In the genomic region with DNA sequence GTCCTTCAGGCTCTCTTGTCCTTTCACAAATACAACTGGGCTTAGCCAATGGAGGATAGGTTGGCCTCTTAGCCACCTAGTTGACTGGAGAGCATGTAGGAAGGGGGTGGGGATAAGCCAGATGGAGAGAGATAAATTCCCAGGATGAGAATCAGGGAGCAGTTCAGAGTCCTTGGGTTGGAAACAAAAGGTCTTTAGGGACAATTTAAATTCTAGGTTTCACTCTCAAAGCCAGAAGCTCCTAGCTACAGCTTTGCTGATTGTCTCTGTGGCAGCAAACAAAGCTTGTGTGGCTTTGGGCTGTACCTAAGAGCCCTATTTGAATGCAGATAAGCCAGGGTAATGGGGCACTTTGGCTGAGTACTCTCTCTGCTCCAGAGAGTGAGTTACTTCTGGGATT, we compare ENCODE assay signal across 29 mouse cellular contexts. TPM values are rescaled to one million over a fixed set of nuclear protein-coding genes. Genes with fewer than 3 reads are reported as not detected.
"Had no signal": no experiment of that assay in that cellular context is flagged by ENCODE, and none has a peak within 500 bp of the region (broad histone marks: within the 10 kb centered on the region; RNA-seq: fewer than 3 reads in every experiment).

No protein-coding gene starts in this region.

- ATAC-seq: hindbrain, embryonic 16.5 days; intestine, embryonic 16.5 days; liver, embryonic 12.5 days had no signal

- DNase-seq: gastrocnemius, adult 2 months; gastrocnemius, postnatal 10 days; gastrocnemius, postnatal 25 days; heart, adult 18-20 months; heart, postnatal 10 days; heart, postnatal 4 days; kidney, adult 2 months; kidney, adult 9 months; kidney, postnatal 14 days; kidney, postnatal 36 days; layer of hippocampus, adult 9-11 months; layer of hippocampus, postnatal 36 days; left cerebral cortex, postnatal 4 days had no signal

- H3K4me3 ChIP-seq: gastrocnemius, adult 2 months; heart, embryonic 10.5 days; heart, embryonic 12.5 days; hindbrain, embryonic 10.5 days; hindbrain, embryonic 12.5 days; kidney, embryonic 15.5 days; limb, embryonic 13.5 days; limb, embryonic 15.5 days; liver, embryonic 12.5 days had no signal

- H3K4me2 ChIP-seq: heart, embryonic 12.5 days; hindbrain, embryonic 12.5 days; hindbrain, embryonic 14.5 days; kidney, embryonic 15.5 days; limb, embryonic 13.5 days; limb, embryonic 15.5 days; liver, embryonic 12.5 days had no signal

- H3K9ac ChIP-seq: heart, embryonic 12.5 days; hindbrain, embryonic 12.5 days; hindbrain, embryonic 14.5 days; kidney, embryonic 15.5 days; limb, embryonic 13.5 days; limb, embryonic 15.5 days; liver, embryonic 12.5 days; liver, embryonic 14.5 days had no signal

- H3K9me3 ChIP-seq: heart, embryonic 10.5 days; heart, embryonic 12.5 days; hindbrain, embryonic 10.5 days; hindbrain, embryonic 12.5 days; kidney, embryonic 15.5 days; limb, embryonic 13.5 days; limb, embryonic 15.5 days; liver, embryonic 12.5 days had no signal

- H3K36me3 ChIP-seq: heart, embryonic 10.5 days; heart, embryonic 12.5 days; hindbrain, embryonic 10.5 days; hindbrain, embryonic 12.5 days; kidney, embryonic 15.5 days; limb, embryonic 13.5 days; limb, embryonic 15.5 days; liver, embryonic 12.5 days had no signal

- H3K4me1 ChIP-seq: kidney, embryonic 15.5 days; liver, embryonic 12.5 days had no signal

- H3K27ac ChIP-seq: gastrocnemius, adult 2 months; heart, embryonic 10.5 days; hindbrain, embryonic 10.5 days; hindbrain, embryonic 12.5 days; hindbrain, embryonic 14.5 days; kidney, embryonic 15.5 days; kidney, postnatal 0 days; limb, embryonic 13.5 days; limb, embryonic 15.5 days; liver, embryonic 12.5 days; liver, embryonic 14.5 days had no signal

RNA-seq across cellular contexts. Expression of a gene that starts 16.2 kb away (rescaled TPM):
- total RNA-seq: granulocyte monocyte progenitor cell, adult 5-6 weeks; liver, adult 2 months had no signal
- polyA plus RNA-seq: intestine, embryonic 14.5 days; intestine, embryonic 16.5 days; liver, embryonic 12.5 days had no signal
